Mouse (Mus musculus) ES-E14 (cell line): ENCODE measurements at regions not wholly inside any gene's neighbourhood (a gene's known extent, or its start where the extent isn't known, plus 50 kb on each side); places are given as distances from the start of the nearest gene placed in this dataset.

Experiments
- ZC3H11A ChIP-seq: IDR thresholded peaks from 2 replicates; pipeline ENCODE4 v1.6.1; 2012; ENCODE audit warnings: low read depth, mild to moderate bottlenecking, inconsistent platforms, low read length, borderline replicate concordance
- ZNF384 ChIP-seq: IDR thresholded peaks from 2 replicates; pipeline ENCODE4 v1.6.1; 2012; ENCODE audit warnings: low read depth, low read length, inconsistent platforms

DNA sequence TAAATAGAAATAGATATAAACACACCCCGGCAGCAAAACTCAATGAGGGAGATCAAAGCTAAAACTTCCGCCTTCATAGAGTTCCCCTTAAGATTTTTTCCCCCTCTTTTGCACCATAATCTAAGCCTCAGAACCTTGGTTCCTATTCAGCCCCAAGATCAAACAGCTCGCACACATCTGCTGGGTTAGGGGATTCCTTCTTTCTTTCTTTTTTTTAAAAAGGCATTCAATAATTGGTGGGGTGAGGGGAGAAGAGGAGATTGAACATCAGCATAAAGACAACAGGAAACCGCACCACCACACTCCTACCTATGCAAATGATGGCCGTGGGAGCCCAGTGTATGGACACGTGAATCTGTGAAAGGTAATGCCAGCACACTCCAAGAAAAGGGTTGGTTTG, 229.5 kb upstream of the Hes1 start:
- TF ChIP-seq ZC3H11A (no peak), ZNF384 (no peak)
